Mouse (Mus musculus): ENCODE results near the gene RPS10-NUDT3. TPM values are rescaled to one million over a fixed set of nuclear protein-coding genes. Genes with fewer than 3 reads are reported as not detected.

The RPS10-NUDT3 gene
- polyA plus RNA-seq, 1 experiment from 2014 or later: not detected

DNA sequence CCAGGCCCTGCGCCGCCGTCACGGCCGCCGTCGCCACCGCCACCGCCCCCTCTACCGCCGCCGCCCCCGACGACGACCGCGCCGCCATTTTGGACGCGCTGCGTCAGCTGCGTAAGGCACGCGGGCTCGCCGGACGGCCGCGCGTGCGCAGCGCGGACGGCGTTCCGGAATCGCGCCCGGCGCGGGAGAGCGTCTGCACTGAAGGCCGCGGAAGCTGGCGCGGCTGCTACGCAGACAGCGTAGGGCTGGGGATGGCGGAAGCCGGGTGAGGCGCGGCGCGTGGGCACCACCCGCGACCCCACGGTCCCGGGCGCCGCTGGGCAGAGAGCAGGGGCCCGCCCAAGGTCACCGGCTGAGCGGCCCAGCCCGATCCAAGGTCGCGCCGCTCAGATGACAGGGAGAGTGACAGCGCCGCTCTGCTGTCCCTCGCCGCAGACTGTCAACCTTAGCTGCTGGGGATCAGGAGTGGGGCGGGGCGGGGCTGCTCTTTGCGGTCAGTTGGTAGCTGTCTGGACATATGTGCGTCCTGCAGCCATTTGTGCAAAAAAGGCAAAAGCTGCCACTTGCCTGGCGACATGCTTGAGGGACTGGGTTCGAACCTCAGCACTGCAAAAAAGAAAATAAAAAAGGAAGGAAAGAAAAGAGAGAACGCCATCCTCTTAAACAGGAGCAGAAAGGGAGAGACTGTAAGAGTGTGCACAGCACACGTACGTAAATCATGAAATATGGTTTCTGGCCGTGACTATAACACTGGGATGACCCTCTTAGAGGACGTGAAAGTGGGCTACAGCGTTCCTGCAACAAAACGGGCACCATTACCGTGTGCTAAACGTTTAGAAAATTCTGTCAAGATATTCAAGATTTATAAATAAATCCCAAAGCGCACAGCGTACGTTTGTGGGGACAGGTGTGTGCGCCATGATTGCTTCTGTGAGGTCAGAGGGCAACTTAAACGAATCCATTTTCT, 11.4 kb downstream of the RPS10-NUDT3 start, which contains the start of gene Nudt3:
Nudt3 (minus strand) TSS at position 136 of the 967 bp plus-strand sequence.
- Histone ChIP-seq H3K9me3 (ENCODE audit: control insufficient read depth, low read length) (no peaks in the 10 kb centered on the region), H3K4me2 (ENCODE audit: low read depth, severe bottlenecking) (peak within 1 kb of the TSS; percentile 75), H3K27me3 (ENCODE audit: control insufficient read depth, insufficient read depth, low read length) (no peaks in the 10 kb centered on the region), H3K4me3 (ENCODE audit: low read depth, low read length) (peak within 1 kb of the TSS; percentile 100), H3K27ac (replicated peaks; ENCODE audit: low read depth, low read length) (peak within 1 kb of the TSS; percentile 95), H3K4me1 (ENCODE audit: control insufficient read depth, insufficient read depth, low read length) (peaks cover 12% of the 10 kb centered on the region; the same call in 1 of the 2 replicates), H3K36me3 (ENCODE audit: control insufficient read depth, insufficient read depth, low read length) (peaks cover under 1% of the 10 kb centered on the region; the same call in 1 of the 2 replicates), H3K9ac (ENCODE audit: low read length) (peak within 1 kb of the TSS; percentile 99)
- 8% methylated on average over 89 of the region's 91 CpGs for WGBS
- peak; percentile 90 for DNase-seq (ENCODE audit: low spot score)
- peak; percentile 86 for ATAC-seq (ENCODE audit: insufficient number of reproducible peaks, low FRiP score, low TSS enrichment, low read depth)

DNA sequence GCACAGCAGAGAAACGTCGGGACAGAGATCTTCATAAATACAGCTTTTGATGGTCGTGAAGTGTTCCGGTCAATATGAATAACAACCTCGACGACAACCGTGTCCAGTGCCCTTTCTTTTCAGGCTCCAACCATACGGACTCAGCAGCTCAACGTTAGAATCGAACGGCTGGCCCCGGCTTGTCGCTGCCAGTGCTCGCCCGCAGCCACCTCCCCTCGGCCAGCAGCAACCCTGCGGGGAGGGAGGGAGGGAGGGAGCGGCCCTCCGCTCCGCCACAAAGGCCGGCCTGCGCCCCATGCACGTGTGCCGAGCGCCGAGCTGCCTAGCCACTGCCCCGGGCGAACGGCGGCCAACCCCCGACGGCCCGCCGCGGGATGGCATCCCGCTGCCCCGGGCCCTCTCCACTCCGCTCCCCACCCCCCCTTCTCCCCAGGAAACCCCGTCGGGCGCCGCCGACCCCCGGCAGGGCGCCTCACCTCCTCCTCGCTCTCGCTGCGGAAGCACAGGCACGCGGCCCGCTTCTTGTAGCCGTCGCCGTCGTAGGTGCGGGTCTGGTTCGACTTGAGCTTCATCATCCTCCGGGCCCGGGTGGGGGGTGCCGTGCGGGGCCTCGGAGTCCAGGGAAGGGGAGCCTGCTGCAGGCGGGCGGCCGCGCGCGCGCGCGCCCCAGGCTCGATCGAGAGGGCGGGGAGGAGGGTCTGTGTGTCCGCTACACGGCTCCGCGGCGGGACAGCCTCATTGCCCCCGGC, 12.2 kb downstream of the RPS10-NUDT3 start:
- Histone ChIP-seq H3K9me3 (ENCODE audit: control insufficient read depth, low read length) (no peaks in the 10 kb centered on the region; the same call in 1 of the 2 replicates), H3K36me3 (ENCODE audit: control insufficient read depth, insufficient read depth, low read length) (peaks cover 5% of the 10 kb centered on the region; the same call in 1 of the 2 replicates), H3K27ac (replicated peaks; ENCODE audit: low read depth, low read length) (peak overlapping the region; percentile 95), H3K27me3 (ENCODE audit: control insufficient read depth, insufficient read depth, low read length) (no peaks in the 10 kb centered on the region), H3K4me1 (ENCODE audit: control insufficient read depth, insufficient read depth, low read length) (peaks cover 12% of the 10 kb centered on the region; the same call in 1 of the 2 replicates), H3K4me2 (ENCODE audit: low read depth, severe bottlenecking) (peak overlapping the region; percentile 75), H3K4me3 (ENCODE audit: low read depth, low read length) (peak overlapping the region; percentile 100), H3K9ac (ENCODE audit: low read length) (peak overlapping the region; percentile 99)
- no peak for ATAC-seq (ENCODE audit: insufficient number of reproducible peaks, low FRiP score, low TSS enrichment, low read depth)
- DNase-seq (ENCODE audit: low spot score): peak; percentile 75
- WGBS: under 1% methylated on average over 68 of the region's 80 CpGs

DNA sequence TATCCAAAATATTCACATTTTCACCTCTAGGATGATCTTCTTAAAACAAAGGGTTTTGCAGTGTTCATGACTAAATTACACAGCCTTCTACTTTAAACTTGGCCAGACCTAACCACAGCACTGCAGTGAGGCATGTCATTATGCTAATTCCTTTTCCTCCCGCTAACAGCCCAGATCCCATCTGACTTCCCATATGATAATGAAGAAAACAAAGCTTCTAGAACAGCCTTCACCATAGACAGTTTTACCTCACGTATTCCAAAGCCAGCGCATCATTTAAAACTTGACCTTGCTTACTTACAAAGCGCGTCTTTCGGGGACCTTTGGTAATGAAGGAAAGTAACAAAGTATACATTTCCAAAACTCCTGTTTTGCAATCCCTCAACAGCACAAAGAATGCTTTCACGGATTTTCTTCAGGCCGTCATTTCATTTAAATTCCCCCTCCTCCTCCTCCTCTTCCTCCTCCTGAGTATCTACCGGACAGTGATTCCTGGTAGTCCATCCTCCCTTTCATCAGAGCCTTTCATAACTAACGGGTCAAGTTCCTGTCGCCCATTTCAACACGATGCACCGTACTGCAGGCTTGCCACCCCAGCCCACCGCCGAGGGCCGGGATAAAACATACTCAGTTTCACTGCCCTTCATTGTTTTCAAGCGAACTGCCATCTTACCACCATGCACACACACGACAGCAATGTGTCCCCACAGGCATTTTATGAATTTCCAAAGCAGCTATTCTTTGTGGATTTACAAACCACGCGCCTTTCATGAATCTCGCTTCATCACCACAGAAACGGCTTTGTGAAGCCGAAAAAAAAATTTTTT, 13.1 kb downstream of the RPS10-NUDT3 start:
- peak overlapping the region; percentile 100 for H3K4me3 ChIP-seq (ENCODE audit: low read depth, low read length)
- no peak for ATAC-seq (ENCODE audit: insufficient number of reproducible peaks, low FRiP score, low TSS enrichment, low read depth)
- peak overlapping the region; percentile 99 for H3K9ac ChIP-seq (ENCODE audit: low read length)
- no peaks in the 10 kb centered on the region; the same call in 1 of the 2 replicates for H3K9me3 ChIP-seq (ENCODE audit: control insufficient read depth, low read length)
- peak overlapping the region; percentile 95; the same call in 1 of the 2 replicates for H3K27ac ChIP-seq (replicated peaks; ENCODE audit: low read depth, low read length)
- no peaks in the 10 kb centered on the region for H3K27me3 ChIP-seq (ENCODE audit: control insufficient read depth, insufficient read depth, low read length)
- peak overlapping the region; percentile 75 for H3K4me2 ChIP-seq (ENCODE audit: low read depth, severe bottlenecking)
- peaks cover 12% of the 10 kb centered on the region; the same call in 1 of the 2 replicates for H3K4me1 ChIP-seq (ENCODE audit: control insufficient read depth, insufficient read depth, low read length)
- peak; percentile 66 for DNase-seq (ENCODE audit: low spot score)
- H3K36me3 ChIP-seq (ENCODE audit: control insufficient read depth, insufficient read depth, low read length): peaks cover 8% of the 10 kb centered on the region; the same call in 1 of the 2 replicates
- 4% methylated on average over 23 of the region's 23 CpGs for WGBS

DNA sequence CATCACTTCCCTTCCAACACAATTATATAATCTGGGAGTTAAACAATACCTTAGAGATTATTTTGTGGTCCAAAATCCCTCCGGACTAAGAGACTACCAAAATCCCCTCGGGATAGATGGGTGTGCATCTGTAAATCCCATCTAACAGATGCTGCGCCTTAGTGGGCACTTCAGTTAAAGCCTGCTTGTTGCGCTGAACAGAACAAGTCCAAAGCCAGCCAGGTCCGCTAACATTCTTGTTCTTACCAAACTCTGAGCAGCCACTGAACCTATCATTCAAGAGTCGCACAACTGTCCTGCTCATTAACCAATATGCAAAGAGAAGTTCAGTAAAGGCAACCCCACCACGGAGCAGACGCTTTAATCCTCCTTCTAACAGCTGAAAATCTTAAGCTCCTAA, 13.9 kb downstream of the RPS10-NUDT3 start:
- Histone ChIP-seq H3K4me2 (ENCODE audit: low read depth, severe bottlenecking) (peak overlapping the region; percentile 75), H3K4me3 (ENCODE audit: low read depth, low read length) (peak overlapping the region; percentile 100), H3K9me3 (ENCODE audit: control insufficient read depth, low read length) (no peaks in the 10 kb centered on the region; the same call in 1 of the 2 replicates), H3K27me3 (ENCODE audit: control insufficient read depth, insufficient read depth, low read length) (no peaks in the 10 kb centered on the region), H3K27ac (replicated peaks; ENCODE audit: low read depth, low read length) (no peak overlapping the region), H3K4me1 (ENCODE audit: control insufficient read depth, insufficient read depth, low read length) (peaks cover 10% of the 10 kb centered on the region; the same call in 1 of the 2 replicates), H3K9ac (ENCODE audit: low read length) (peak overlapping the region; percentile 38; the same call in 1 of the 2 replicates), H3K36me3 (ENCODE audit: control insufficient read depth, insufficient read depth, low read length) (peaks cover 10% of the 10 kb centered on the region; the same call in 1 of the 2 replicates)
- DNase-seq (ENCODE audit: low spot score): no peak
- no peak for ATAC-seq (ENCODE audit: insufficient number of reproducible peaks, low FRiP score, low TSS enrichment, low read depth)
- 60% methylated on average over 8 of the region's 8 CpGs for WGBS

DNA sequence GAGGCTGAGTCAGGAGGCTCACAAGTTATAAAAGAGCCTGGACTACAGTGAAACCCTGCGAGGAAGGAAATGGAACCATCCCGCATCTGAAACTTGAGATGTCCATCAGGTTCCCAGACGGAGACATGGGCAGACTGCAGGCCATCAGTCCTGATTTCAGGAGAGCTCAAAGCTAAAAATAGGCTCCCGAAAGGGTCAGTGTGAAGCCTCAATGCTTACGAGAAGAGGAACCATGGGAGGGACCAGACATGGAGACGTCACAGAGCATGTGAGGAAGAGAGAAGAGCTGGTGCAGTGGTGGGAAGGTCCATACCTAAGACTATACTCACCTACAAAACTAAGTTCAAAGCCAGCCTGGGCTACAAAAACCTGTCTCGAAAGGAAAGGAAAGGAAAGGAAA, 19.6 kb downstream of the RPS10-NUDT3 start:
- WGBS: 82% methylated on average over 7 of the region's 7 CpGs
- H3K27me3 ChIP-seq (ENCODE audit: control insufficient read depth, insufficient read depth, low read length): no peaks in the 10 kb centered on the region
- H3K27ac ChIP-seq (replicated peaks; ENCODE audit: low read depth, low read length): no peak overlapping the region
- H3K9ac ChIP-seq (ENCODE audit: low read length): no peak overlapping the region
- H3K4me3 ChIP-seq (ENCODE audit: low read depth, low read length): no peak overlapping the region
- DNase-seq (ENCODE audit: low spot score): no peak
- H3K4me1 ChIP-seq (ENCODE audit: control insufficient read depth, insufficient read depth, low read length): peaks cover 6% of the 10 kb centered on the region; the same call in 1 of the 2 replicates
- peaks cover 10% of the 10 kb centered on the region; the same call in 1 of the 2 replicates for H3K36me3 ChIP-seq (ENCODE audit: control insufficient read depth, insufficient read depth, low read length)
- H3K9me3 ChIP-seq (ENCODE audit: control insufficient read depth, low read length): no peaks in the 10 kb centered on the region; the same call in 1 of the 2 replicates
- H3K4me2 ChIP-seq (ENCODE audit: low read depth, severe bottlenecking): no peak overlapping the region
- no peak for ATAC-seq (ENCODE audit: insufficient number of reproducible peaks, low FRiP score, low TSS enrichment, low read depth)

DNA sequence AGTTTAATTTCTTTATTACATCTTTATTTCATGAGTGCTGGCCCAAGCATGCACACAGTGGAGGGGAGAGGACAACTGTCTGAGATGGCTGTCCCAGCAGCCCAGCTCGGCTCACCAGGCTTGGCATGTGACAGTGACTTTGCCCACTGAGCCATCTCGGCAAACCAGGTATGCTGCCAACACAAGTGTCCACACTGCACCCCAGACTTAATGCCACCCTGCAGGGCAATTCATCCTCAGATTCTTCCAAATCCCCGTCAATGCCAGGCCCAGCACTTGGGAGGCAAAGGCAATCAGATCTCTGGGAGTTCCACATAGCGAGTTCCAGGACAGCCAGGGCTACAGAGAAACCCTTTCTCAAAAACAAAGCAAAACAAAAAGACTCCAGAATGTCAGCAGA, 22.0 kb downstream of the RPS10-NUDT3 start:
- Histone ChIP-seq H3K4me3 (ENCODE audit: low read depth, low read length) (no peak overlapping the region), H3K27ac (replicated peaks; ENCODE audit: low read depth, low read length) (no peak overlapping the region), H3K36me3 (ENCODE audit: control insufficient read depth, insufficient read depth, low read length) (peaks cover 7% of the 10 kb centered on the region; the same call in 1 of the 2 replicates), H3K9ac (ENCODE audit: low read length) (no peak overlapping the region; the same call in 1 of the 2 replicates), H3K9me3 (ENCODE audit: control insufficient read depth, low read length) (no peaks in the 10 kb centered on the region; the same call in 1 of the 2 replicates), H3K27me3 (ENCODE audit: control insufficient read depth, insufficient read depth, low read length) (no peaks in the 10 kb centered on the region), H3K4me2 (ENCODE audit: low read depth, severe bottlenecking) (no peak overlapping the region), H3K4me1 (ENCODE audit: control insufficient read depth, insufficient read depth, low read length) (peaks cover 6% of the 10 kb centered on the region; the same call in 1 of the 2 replicates)
- WGBS: 91% methylated on average over 4 of the region's 4 CpGs
- DNase-seq (ENCODE audit: low spot score) (no peak), ATAC-seq (ENCODE audit: insufficient number of reproducible peaks, low FRiP score, low TSS enrichment, low read depth) (no peak)

DNA sequence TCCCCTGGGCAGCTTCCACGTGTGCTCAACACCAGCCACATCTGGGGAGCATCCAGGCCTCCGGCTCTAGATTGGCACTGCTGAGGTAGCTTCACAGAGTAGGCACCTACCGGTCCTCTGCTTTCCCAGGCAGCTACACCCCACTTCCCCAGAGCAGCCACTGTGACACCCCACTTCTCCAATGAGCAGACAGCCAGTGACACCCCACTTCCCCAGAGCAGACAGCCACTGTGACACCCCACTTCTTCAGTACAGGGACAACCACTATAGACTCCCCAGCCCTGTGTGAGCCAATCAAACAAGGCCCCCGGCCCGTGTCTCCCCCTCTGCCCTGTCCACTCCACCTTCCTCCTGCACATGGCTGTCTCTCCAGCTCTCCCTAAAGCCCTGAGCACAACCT, 23.0 kb downstream of the RPS10-NUDT3 start:
- no peak for ATAC-seq (ENCODE audit: insufficient number of reproducible peaks, low FRiP score, low TSS enrichment, low read depth)

More for the DNA sequence above, 23.0 kb downstream of the RPS10-NUDT3 start:
- H3K36me3 ChIP-seq (ENCODE audit: control insufficient read depth, insufficient read depth, low read length): 0 out of 2 replicates have a peak, but pooled peaks cover 2% of the 10 kb centered on the region
- no peak overlapping the region for H3K4me2 ChIP-seq (ENCODE audit: low read depth, severe bottlenecking)
- WGBS: 76% methylated on average over 5 of the region's 5 CpGs
- H3K9ac ChIP-seq (ENCODE audit: low read length): 0 out of 2 replicates have a peak overlapping the region, but pooled peaks have one; percentile 3
- H3K4me1 ChIP-seq (ENCODE audit: control insufficient read depth, insufficient read depth, low read length): peaks cover 6% of the 10 kb centered on the region; the same call in 1 of the 2 replicates
- no peak for DNase-seq (ENCODE audit: low spot score)
- no peaks in the 10 kb centered on the region for H3K27me3 ChIP-seq (ENCODE audit: control insufficient read depth, insufficient read depth, low read length)
- no peaks in the 10 kb centered on the region; the same call in 1 of the 2 replicates for H3K9me3 ChIP-seq (ENCODE audit: control insufficient read depth, low read length)
- no peak overlapping the region for H3K27ac ChIP-seq (replicated peaks; ENCODE audit: low read depth, low read length)
- no peak overlapping the region for H3K4me3 ChIP-seq (ENCODE audit: low read depth, low read length)

All from limb, embryonic 11.5 days (tissue).